Mouse (Mus musculus): ENCODE data around the gene Olfr518.

Olfr518 gene

DNA sequence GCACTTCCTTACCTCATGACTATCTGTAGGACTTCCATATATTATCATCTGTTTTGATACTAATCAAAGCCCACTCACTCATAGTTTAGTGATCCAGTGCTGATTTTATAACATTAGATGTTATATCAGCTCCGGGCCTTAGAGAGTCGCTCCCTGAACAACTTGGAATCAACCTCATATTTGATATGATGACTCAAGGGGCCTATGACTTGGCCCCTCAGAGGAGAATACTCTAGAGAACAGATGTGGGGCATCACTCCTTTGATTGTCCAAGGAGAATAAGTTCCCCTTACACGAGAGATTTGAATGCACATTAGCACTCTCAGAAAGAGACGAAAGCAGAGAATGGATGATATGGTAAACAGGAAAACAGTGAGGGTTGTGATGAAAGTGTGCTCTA, at the start of gene Olfr518:
Olfr518 (minus strand) TSS at position 101 of the 400 bp plus-strand sequence.
- no peak for DNase-seq

DNA sequence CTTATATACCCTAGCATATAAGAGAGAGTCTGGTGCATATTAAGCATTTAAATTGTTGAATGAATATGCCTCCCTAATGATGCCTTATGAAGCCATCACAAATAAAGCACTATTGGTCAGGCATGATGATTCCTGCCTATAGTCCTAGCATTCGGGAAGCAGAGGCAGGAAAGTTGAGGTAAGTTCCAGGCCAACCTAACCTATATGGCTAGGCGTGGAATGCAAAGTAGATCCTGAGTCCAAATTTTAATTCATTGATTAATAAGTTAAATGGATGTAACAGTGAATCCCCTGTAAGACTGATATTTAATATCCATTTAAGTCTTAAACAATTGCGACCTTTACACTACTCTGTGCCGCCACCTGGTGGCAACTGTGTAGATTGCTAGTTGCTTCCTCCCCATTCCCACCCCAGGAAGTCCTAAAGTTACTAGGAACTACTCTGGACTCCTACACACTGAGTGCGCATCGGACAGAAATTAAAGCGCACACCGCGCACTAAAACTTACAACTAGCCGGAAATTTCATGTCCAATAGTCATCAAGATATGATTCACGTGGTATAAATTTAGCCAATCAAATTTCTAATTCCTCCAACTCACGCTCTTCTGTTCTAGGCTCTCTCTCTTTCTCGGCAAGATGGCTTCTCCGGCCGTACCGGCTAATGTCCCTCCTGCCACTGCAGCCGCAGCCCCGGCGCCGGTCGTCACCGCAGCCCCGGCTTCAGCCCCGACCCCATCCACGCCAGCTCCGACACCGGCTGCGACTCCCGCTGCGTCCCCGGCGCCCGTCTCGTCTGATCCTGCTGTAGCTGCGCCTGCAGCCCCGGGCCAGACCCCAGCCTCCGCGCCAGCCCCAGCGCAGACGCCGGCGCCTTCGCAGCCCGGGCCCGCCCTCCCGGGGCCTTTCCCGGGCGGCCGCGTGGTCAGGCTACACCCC, 49.3 kb upstream of the Olfr518 start, which contains the start of gene Eif3f:
Eif3f (plus strand) TSS at position 624 of the 938 bp plus-strand sequence.
- peak; percentile 94 to 96 for DNase-seq

DNA sequence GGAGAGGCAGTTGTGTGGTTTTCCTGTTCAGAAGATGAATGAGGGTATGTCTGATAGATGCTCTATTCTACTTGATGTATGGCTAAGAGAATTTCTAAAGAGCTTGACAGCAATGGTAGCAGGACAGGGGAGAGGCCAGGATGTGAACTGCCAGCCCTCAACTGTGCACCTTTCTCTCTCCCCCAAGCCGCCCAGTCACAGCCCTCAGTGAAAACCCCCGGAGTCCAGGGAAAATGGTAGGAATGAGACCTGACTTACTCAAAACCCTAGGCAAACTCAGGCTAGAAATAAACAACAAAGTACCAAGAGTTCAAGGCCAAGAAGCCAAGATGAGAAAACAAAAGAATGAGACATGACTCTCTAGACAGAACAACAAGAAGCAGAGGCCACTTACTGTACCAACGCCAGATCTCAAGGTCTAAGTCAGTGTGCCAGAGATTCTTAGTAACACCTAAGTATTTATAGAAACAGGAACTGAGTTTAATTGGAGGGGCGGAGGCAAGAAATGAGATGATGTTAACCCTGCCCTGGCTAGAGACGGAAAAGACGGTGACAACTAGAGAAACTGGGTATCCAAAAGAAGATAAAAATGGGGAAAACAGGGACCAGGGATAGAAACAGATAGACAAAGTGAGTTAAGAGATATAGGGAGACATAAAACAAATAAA, 45.1 kb upstream of the Olfr518 start, which contains the start of gene Nlrp10:
Nlrp10 (minus strand) TSS at position 453 of the 668 bp plus-strand sequence.
- no peak for DNase-seq

DNA sequence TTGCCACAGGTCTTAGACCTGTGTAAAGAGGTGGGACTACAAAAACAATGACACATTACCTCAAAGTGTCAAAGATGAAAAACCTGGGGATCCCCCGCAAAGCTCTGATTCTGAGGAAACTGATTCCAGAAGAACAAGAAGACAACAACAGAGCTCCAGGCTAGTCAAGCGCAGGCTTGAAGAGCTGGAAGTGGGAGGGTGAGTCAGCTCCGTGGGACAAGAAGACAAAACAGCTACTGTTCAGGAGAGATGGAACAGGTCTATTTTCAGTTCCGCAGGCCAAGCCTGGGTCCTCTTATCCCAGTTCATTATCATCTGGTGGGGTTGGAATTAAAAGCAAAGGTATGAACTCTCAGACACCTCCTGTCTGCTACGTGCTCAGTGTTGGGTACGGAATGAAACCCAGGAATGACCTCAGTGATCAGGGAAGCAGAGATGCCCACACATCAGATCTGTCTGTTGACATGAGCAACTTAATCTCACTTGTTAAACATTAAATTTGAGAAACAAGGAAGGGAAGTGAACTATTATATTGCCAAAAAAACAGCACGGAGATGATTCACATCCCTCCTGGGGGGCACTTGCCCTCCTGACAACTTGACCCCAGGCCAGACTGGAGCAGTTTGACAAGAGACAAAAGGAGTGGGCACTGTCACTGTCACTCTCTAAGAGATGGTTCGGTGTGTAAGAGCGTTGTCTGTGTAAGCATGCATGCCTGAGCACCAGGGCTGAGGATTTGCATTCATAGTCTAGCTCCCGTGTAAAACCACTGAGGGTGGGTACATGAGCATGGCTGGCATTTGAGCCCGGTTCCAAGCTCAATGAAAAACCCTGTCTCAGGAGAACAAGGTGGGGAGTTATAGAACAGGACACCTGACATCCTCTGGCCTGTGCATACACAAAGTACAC, 43.7 kb upstream of the Olfr518 start:
- no peak for DNase-seq

DNA sequence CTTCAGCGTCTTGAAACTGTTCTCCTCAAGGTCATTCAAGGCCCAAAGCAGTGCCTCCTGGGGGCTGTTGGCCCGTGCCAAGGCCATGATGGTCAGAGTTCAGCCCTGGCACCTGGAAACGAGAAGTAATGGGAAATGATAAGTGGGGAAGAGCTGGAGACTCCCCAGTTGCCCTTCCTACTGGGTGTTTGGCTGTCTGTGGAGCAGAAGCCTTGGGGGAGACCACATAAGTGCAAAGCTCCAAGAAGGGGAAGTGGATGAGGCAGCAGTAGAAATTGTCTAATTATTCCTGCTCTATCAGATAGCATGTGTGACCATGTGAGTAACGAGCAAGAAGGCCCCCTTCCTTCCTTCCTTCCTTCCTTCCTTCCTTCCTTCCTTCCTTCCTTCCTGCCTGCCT, 42.2 kb upstream of the Olfr518 start:
- no peak for DNase-seq

DNA sequence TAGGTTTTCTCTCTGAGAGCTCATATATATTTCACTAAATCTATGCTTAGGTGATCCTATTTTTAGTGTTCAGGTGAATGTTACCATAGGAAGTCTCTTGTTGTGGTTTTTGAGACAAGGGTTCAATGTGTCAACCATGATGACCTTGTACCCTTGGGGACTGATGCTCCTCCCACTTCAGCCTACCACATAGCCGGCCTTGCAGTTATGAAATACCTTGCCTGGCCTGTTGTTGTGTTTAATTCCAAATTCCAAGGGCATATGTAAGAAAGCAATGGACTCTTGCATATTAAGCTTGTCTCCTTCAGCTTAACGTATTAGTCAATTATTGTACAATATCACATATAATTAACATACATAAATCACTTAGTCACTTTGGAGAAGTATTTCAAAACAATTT, 19.2 kb upstream of the Olfr518 start:
- no peak for DNase-seq

DNA sequence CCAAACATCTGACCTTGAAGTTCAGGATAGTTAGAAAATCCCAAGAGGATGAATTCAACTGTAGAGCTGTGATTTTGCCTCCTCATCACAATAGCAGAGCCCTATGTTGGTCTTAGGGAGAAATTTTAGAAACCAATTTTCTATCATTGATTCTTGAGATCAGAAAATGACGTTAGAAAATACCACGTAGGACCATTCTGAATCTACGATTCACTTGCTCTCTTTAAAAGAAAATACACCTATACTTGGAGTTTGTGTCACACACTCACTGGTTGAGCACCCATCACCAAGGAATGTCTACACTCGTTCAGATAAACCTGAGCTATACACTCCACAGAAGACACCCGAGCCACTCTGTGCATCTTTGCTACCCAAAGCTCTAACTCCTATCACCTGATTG, 9.5 kb upstream of the Olfr518 start, which contains the start of gene Olfr519:
Olfr519 (minus strand) TSS at position 101 of the 400 bp plus-strand sequence.
- no peak for DNase-seq

GRCm38 (mm10) chr7:108872279-108872678, 12.5 kb downstream of the Olfr518 start, which contains the start of gene Olfr517:
Olfr517 (minus strand) TSS chr7:108872379.
- DNase-seq = no peak

- no peak for DNase-seq
Observed at GRCm38 (mm10) chr7:108850429-108850828, 34.4 kb downstream of the Olfr518 start, which contains the start of gene Olfr516. Olfr516 (minus strand) TSS chr7:108850529.

Measured in kidney, postnatal 25 days (tissue).